Comparison of ENCODE assay signal across 30 mouse cellular contexts in the genomic region with DNA sequence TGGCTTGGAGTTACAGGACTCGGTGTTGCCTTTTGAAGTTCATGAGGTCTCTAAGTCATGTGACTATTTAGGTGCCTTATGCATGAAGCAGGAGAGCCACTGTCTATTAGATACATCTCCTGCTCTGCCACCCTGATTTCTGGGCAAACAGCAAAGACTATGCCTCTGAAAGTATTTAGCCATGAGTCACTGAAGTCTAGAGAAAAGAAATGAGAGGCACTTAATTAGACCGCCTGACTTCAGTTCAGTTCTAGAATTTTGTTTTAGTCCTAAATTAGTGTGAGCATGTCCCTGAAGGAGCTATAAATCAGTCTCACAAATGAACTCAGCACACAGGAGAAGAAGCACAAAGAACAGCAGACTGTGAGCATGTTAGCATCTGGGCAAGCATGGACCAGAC.
DNase-seq lines count a peak whose midpoint lies in the region; ATAC-seq and TF ChIP-seq lines count a peak whose summit lies in the region.
"Had no signal": no experiment of that assay in that cellular context is flagged by ENCODE, and none has a peak within 500 bp of the region (broad histone marks: within the 10 kb centered on the region; RNA-seq: fewer than 3 reads in every experiment).

No protein-coding gene starts in this region.

- H3K9ac ChIP-seq in heart, embryonic 13.5 days = no peak overlapping the region
- no peak overlapping the region for H3K9ac ChIP-seq in kidney, postnatal 0 days (ENCODE audit: low read depth, low read length)
- H3K9ac ChIP-seq: embryonic facial prominence, embryonic 12.5 days; forebrain, embryonic 15.5 days; limb, embryonic 13.5 days; lung, embryonic 15.5 days; neural tube, embryonic 12.5 days had no signal

- TF ChIP-seq POLR2A in myocyte (IDR thresholded peaks at IDR 0.05; ENCODE audit: insufficient read length, low read depth) = no peak

- H3K4me3 ChIP-seq in heart, embryonic 13.5 days = no peak overlapping the region
- no peak overlapping the region for H3K4me3 ChIP-seq in kidney, postnatal 0 days (replicated peaks; ENCODE audit: low read depth, low read length)
- no peak overlapping the region for H3K4me3 ChIP-seq in myocyte
- H3K4me3 ChIP-seq: embryonic facial prominence, embryonic 12.5 days; forebrain, embryonic 10.5 days; forebrain, embryonic 15.5 days; limb, embryonic 13.5 days; lung, embryonic 15.5 days; neural tube, embryonic 12.5 days had no signal

- TF ChIP-seq CTCF in kidney, postnatal 0 days (IDR thresholded peaks at IDR 0.05; ENCODE audit: low read depth) = no peak

- peak overlapping the region; percentile 77 for H3K27ac ChIP-seq in heart, embryonic 13.5 days (replicated peaks)
- no peak overlapping the region for H3K27ac ChIP-seq in kidney, postnatal 0 days
- H3K27ac ChIP-seq: embryonic facial prominence, embryonic 12.5 days; forebrain, embryonic 10.5 days; forebrain, embryonic 15.5 days; limb, embryonic 13.5 days; lung, embryonic 15.5 days; neural tube, embryonic 12.5 days; stomach, postnatal 0 days had no signal

- H3K9me3 ChIP-seq in heart, embryonic 13.5 days = no peaks in the 10 kb centered on the region
- no peaks in the 10 kb centered on the region for H3K9me3 ChIP-seq in kidney, postnatal 0 days (replicated peaks; ENCODE audit: low read length)
- H3K9me3 ChIP-seq: embryonic facial prominence, embryonic 12.5 days; forebrain, embryonic 10.5 days; forebrain, embryonic 15.5 days; G1E; limb, embryonic 13.5 days; lung, embryonic 15.5 days; neural tube, embryonic 12.5 days had no signal

- peaks cover 20% of the 10 kb centered on the region for H3K4me1 ChIP-seq in heart, embryonic 13.5 days
- H3K4me1 ChIP-seq in kidney, postnatal 0 days (replicated peaks; ENCODE audit: insufficient read depth, low read length) = no peaks in the 10 kb centered on the region
- H3K4me1 ChIP-seq: embryonic facial prominence, embryonic 12.5 days; forebrain, embryonic 10.5 days; forebrain, embryonic 15.5 days; limb, embryonic 13.5 days; lung, embryonic 15.5 days; neural tube, embryonic 12.5 days had no signal

- H3K36me3 ChIP-seq in heart, embryonic 13.5 days = no peaks in the 10 kb centered on the region
- H3K36me3 ChIP-seq in kidney, postnatal 0 days (ENCODE audit: insufficient read depth, low read length) = no peaks in the 10 kb centered on the region
- no peaks in the 10 kb centered on the region for H3K36me3 ChIP-seq in myocyte (ENCODE audit: control insufficient read depth, insufficient read depth)
- H3K36me3 ChIP-seq: embryonic facial prominence, embryonic 12.5 days; forebrain, embryonic 10.5 days; forebrain, embryonic 15.5 days; G1E; limb, embryonic 13.5 days; lung, embryonic 15.5 days; neural tube, embryonic 12.5 days had no signal

- ATAC-seq in heart, embryonic 13.5 days (ENCODE audit: extremely low read depth, insufficient number of reproducible peaks, low FRiP score, low TSS enrichment) = no peak
- no peak for ATAC-seq in kidney, postnatal 0 days (replicated peaks; ENCODE audit: low FRiP score, low read depth)
- ATAC-seq: forebrain, embryonic 15.5 days; hindbrain, embryonic 16.5 days; intestine, postnatal 0 days; midbrain, embryonic 16.5 days had no signal

- H3K27me3 ChIP-seq in heart, embryonic 13.5 days (replicated peaks) = no peaks in the 10 kb centered on the region
- H3K27me3 ChIP-seq in kidney, postnatal 0 days (ENCODE audit: insufficient read depth, low read length) = no peaks in the 10 kb centered on the region
- no peaks in the 10 kb centered on the region for H3K27me3 ChIP-seq in myocyte (ENCODE audit: control insufficient read depth, insufficient read depth, insufficient read length)
- H3K27me3 ChIP-seq: embryonic facial prominence, embryonic 12.5 days; forebrain, embryonic 15.5 days; limb, embryonic 13.5 days; lung, embryonic 15.5 days; neural tube, embryonic 12.5 days had no signal

- H3ac ChIP-seq in myocyte (ENCODE audit: control insufficient read depth, insufficient read length) = no peak overlapping the region

- WGBS in heart, embryonic 13.5 days = 74% methylated on average over 2 of the region's 2 CpGs
- WGBS in kidney, postnatal 0 days = 64% methylated on average over 2 of the region's 2 CpGs

- no peaks in the 10 kb centered on the region for H3K79me2 ChIP-seq in myocyte (ENCODE audit: control insufficient read depth, insufficient read depth)

- DNase-seq in heart, adult 11 months = no peak
- DNase-seq in kidney, postnatal 0 days (ENCODE audit: low spot score) = peak; percentile 29
- DNase-seq in kidney, adult 9 months = no peak
- DNase-seq in NIH3T3 (ENCODE audit: low read depth) = peak; percentile 25
- DNase-seq in thymus, postnatal 10 days (ENCODE audit: low spot score in 2 of 2) = no peak
- DNase-seq: adrenal gland, postnatal 14 days; cerebellum, adult 11-12 months; cerebellum, adult 9-11 months; embryo, embryonic 11 days; gastrocnemius, postnatal 10 days; kidney, postnatal 25 days; right cerebral cortex, adult 18-20 months; spleen, adult 18-20 months; thymus, adult 18-20 months; thymus, postnatal 4 days had no signal

- no peak overlapping the region for H3K4me2 ChIP-seq in heart, embryonic 13.5 days
- no peak overlapping the region for H3K4me2 ChIP-seq in kidney, postnatal 0 days (ENCODE audit: low read length)
- H3K4me2 ChIP-seq in myocyte (ENCODE audit: low read depth) = no peak overlapping the region
- H3K4me2 ChIP-seq: embryonic facial prominence, embryonic 12.5 days; forebrain, embryonic 15.5 days; limb, embryonic 13.5 days; liver, embryonic 11.5 days; lung, embryonic 15.5 days; midbrain, embryonic 11.5 days; neural tube, embryonic 12.5 days had no signal

TF ChIP-seq in myocyte, 11 proteins besides CTCF, POLR2A, EP300 and RAD21:
- TF ChIP-seq TCF3 (IDR thresholded peaks at IDR 0.05; ENCODE audit: insufficient read length, low read depth) = no peak
- peak; percentile 31 for TF ChIP-seq USF1 (IDR thresholded peaks at IDR 0.05; ENCODE audit: low read depth)
- TF ChIP-seq MYOD1 (IDR thresholded peaks at IDR 0.05; ENCODE audit: control insufficient read depth in 1 of 3, insufficient read length in 2 of 3, low read depth in 2 of 3) = no peak

Comparison
In these comparisons a context has a peak if more than half of its experiments do, and no peak if none do; other contexts are left out.
1. DNase-seq: peak in kidney, postnatal 0 days (single experiment) and NIH3T3 (single experiment); none in heart, adult 11 months (single experiment), kidney, adult 9 months (single experiment) and thymus, postnatal 10 days (0 of 2).